Mouse (Mus musculus): Measurements from ENCODE around the gene Otud5.
A peak's percentile ranks its signal among the peaks of the same experiment; 100 is the strongest.
"Not testable (repeated sequence)": the region's sequence is repeated elsewhere in the genome, so short reads cannot be mapped to it uniquely, and the experiment has no call there.

Gene Otud5

GRCm38 (mm10) chrX:7841163-7842162 lies at the start of gene Otud5:
Gene Otud5, plus strand, starts transcription at chrX:7841364.
- peak; percentile 96 for DNase-seq (ENCODE audit: low read depth)

GRCm38 (mm10) chrX:7793361-7793760 lies 47.8 kb upstream of the Otud5 start:
- DNase-seq (ENCODE audit: low read depth), result peak; percentile 51

- DNase-seq (ENCODE audit: low read depth), result peak; percentile 40
Observed at GRCm38 (mm10) chrX:7795016-7795415, 46.1 kb upstream of the Otud5 start.

GRCm38 (mm10) chrX:7797327-7797726 lies 43.8 kb upstream of the Otud5 start:
- DNase-seq (ENCODE audit: low read depth), result no peak

- not testable (repeated sequence) for DNase-seq (ENCODE audit: low read depth)
Observed at GRCm38 (mm10) chrX:7802157-7802556, 39.0 kb upstream of the Otud5 start.

- peak; percentile 43 for DNase-seq (ENCODE audit: low read depth)
Observed at GRCm38 (mm10) chrX:7815016-7815415, 26.1 kb upstream of the Otud5 start.

- DNase-seq (ENCODE audit: low read depth), result no peak
Observed at GRCm38 (mm10) chrX:7821865-7822779, 19.0 kb upstream of the Otud5 start, which contains the start of gene Kcnd1. Gene Kcnd1, plus strand, starts transcription at chrX:7822289.

- DNase-seq (ENCODE audit: low read depth), result no peak
Observed at GRCm38 (mm10) chrX:7837146-7837545, 4.0 kb upstream of the Otud5 start.

GRCm38 (mm10) chrX:7840842-7841162 lies 362 bp upstream of the Otud5 start:
- DNase-seq (ENCODE audit: low read depth), result no peak

- DNase-seq (ENCODE audit: low read depth), result peak; percentile 47
Observed at GRCm38 (mm10) chrX:7842318-7842717, 1.2 kb downstream of the Otud5 start.

GRCm38 (mm10) chrX:7847845-7848244 lies 6.7 kb downstream of the Otud5 start:
- DNase-seq (ENCODE audit: low read depth), result no peak

- DNase-seq (ENCODE audit: low read depth), result peak; percentile 74
Observed at GRCm38 (mm10) chrX:7854578-7854977, 13.4 kb downstream of the Otud5 start.

- no peak for DNase-seq (ENCODE audit: low read depth)
Observed at GRCm38 (mm10) chrX:7859191-7859753, 18.1 kb downstream of the Otud5 start.

- DNase-seq (ENCODE audit: low read depth), result no peak
Observed at GRCm38 (mm10) chrX:7863181-7863580, 22.0 kb downstream of the Otud5 start.

GRCm38 (mm10) chrX:7864551-7864950 lies 23.4 kb downstream of the Otud5 start:
- DNase-seq (ENCODE audit: low read depth), result no peak

- peak; percentile 73 for DNase-seq (ENCODE audit: low read depth)
Observed at GRCm38 (mm10) chrX:7865343-7865742, 24.2 kb downstream of the Otud5 start.

GRCm38 (mm10) chrX:7865786-7866185 lies 24.6 kb downstream of the Otud5 start:
- peak; percentile 64 for DNase-seq (ENCODE audit: low read depth)

- DNase-seq (ENCODE audit: low read depth), result no peak
Observed at GRCm38 (mm10) chrX:7867141-7867540, 26.0 kb downstream of the Otud5 start.

- DNase-seq (ENCODE audit: low read depth), result no peak
Observed at GRCm38 (mm10) chrX:7868506-7868905, 27.3 kb downstream of the Otud5 start.

- no peak for DNase-seq (ENCODE audit: low read depth)
Observed at GRCm38 (mm10) chrX:7869826-7870225, 28.7 kb downstream of the Otud5 start.

GRCm38 (mm10) chrX:7878007-7878419 lies 36.8 kb downstream of the Otud5 start, which contains the start of gene Pim2:
Gene Pim2, plus strand, starts transcription at chrX:7878262.
- peak; percentile 91 for DNase-seq (ENCODE audit: low read depth)

- peak; percentile 63 for DNase-seq (ENCODE audit: low read depth)
Observed at GRCm38 (mm10) chrX:7878495-7878894, 37.3 kb downstream of the Otud5 start.
